Mouse (Mus musculus) midbrain, postnatal 0 days (tissue): ENCODE results near the gene Snrpa. TPM values are rescaled to one million over a fixed set of nuclear protein-coding genes. Genes with fewer than 3 reads are reported as not detected.
A peak's percentile ranks its signal among the peaks of the same experiment; 100 is the strongest.

ENCODE experiments used
- ATAC-seq: fragments of 200-750 bp; cut with Nextera tagmentation; 2 replicates; pipeline ENCODE4 v1.8.0; 2017; ENCODE audit warnings: moderate number of reproducible peaks, mild to moderate bottlenecking, moderate TSS enrichment, moderate library complexity; ENCODE audit not compliant: low FRiP score
- DNase-seq: peaks from one replicate; pipeline ENCODE4 v3.0.0-alpha.2; 2015; ENCODE audit warnings: low spot score
- H3K27ac ChIP-seq: fragments of 300-500 bp; sonication (generic); 2 replicates; pipeline ENCODE4 v1.5.1; 2014; ENCODE audit warnings: low read depth, mild to moderate bottlenecking, low read length, mixed read lengths
- H3K27me3 ChIP-seq: fragments of 300-500 bp; sonication (generic); 2 replicates; pipeline ENCODE4 v1.6.1; 2014; ENCODE audit warnings: low read length, control low read depth, mixed read lengths; ENCODE audit not compliant: insufficient read depth
- H3K36me3 ChIP-seq: fragments of 300-500 bp; sonication (generic); 2 replicates; pipeline ENCODE4 v1.6.1; 2014; ENCODE audit warnings: low read length, control low read depth, mixed read lengths; ENCODE audit not compliant: insufficient read depth
- H3K4me1 ChIP-seq: fragments of 300-500 bp; sonication (generic); 2 replicates; pipeline ENCODE4 v1.6.1; 2014; ENCODE audit warnings: mild to moderate bottlenecking, control low read depth, antibody characterized with exemption, low read length, mixed read lengths; ENCODE audit not compliant: insufficient read depth
- H3K4me2 ChIP-seq: fragments of 300-500 bp; sonication (generic); 2 replicates; pipeline ENCODE4 v1.6.1; 2014; ENCODE audit warnings: low read depth, mild to moderate bottlenecking, low read length, mixed read lengths; ENCODE audit not compliant: poor library complexity, severe bottlenecking
- H3K4me3 ChIP-seq: fragments of 300-500 bp; sonication (generic); 2 replicates; pipeline ENCODE4 v1.5.1; 2014; ENCODE audit warnings: low read depth, mild to moderate bottlenecking, low read length, moderate library complexity
- H3K9ac ChIP-seq: fragments of 300-500 bp; sonication (generic); replicated peaks from 2 replicates; pipeline ENCODE4 v1.6.1; 2014; ENCODE audit warnings: mild to moderate bottlenecking, low read length, moderate library complexity, mixed read lengths; ENCODE audit not compliant: poor library complexity, severe bottlenecking
- H3K9me3 ChIP-seq: fragments of 300-500 bp; sonication (generic); 2 replicates; pipeline ENCODE4 v1.6.1; 2016; ENCODE audit warnings: low read length, control low read depth
- CTCF ChIP-seq: IDR thresholded peaks from 2 replicates; pipeline ENCODE4 v1.5.1; 2016; ENCODE audit warnings: antibody characterized with exemption, mild to moderate bottlenecking
- WGBS: fragments of 180-500 bp; shearing (Covaris S2); extraction: QIAGEN DNeasy Blood & Tissue Kit; methylation state at CpG from one replicate; pipeline ENCODE4 v1.1.7; 2014; 5-methylcytosine and 5-hydroxymethylcytosine counted together
- polyA plus RNA-seq: library from polyadenylated mRNA; unstranded; fragments of >200 nt; fragmentation: Nextera tagmentation; extraction: Ambion mirVana; gene quantifications from 2 replicates; pipeline ENCODE4 v1.2.1, GENCODE M21; 2015
- total RNA-seq: library from RNA; depleted of rRNA; stranded (reverse); fragments of >200 nt; gene quantifications from 2 replicates; pipeline ENCODE4 v1.2.3, GENCODE M21; 2014

Gene Snrpa
- total and polyA plus RNA-seq, 2 experiments from 2014 or later = 142 to 147 TPM

DNA sequence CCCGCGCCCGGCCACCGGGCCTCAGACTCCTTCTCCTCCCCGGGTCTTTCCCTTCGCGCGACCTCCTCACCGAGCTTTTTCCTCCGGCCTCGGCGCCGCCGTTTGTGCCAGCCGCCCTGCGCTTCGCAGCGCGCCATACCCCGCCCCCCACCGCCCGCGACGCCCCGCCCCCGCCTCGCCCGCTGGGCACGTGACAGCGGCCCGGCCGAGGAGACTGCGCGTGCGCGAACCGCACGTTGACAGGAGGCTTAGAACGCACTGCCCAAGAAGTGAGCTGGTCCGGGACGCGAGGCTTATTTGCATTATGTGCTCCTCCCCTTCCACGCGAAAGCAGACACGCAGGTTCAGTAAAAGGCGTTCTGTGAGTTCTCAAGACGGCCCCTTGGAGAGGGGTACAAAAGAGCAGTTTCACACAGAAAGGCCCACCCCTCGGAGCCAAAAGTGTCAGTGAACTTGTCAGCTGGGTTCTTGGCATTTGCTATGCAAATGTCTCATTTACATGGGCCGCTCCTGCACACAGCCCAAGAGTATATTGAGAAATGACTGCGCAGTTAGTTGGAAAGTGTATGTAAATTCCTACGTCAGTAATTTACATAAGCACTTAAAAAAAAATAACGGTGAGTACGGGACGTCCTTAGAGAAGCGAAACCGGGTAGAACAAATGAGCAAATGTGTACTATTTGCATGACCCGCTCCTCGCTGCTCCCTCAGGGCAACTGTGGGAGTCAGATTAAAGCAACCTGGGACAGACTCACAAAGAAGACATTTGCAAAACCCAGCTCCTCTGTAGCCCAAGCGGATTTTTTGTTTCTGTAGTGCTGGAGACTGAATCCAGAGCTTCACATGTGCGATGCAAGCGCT lies 29.2 kb downstream of the Snrpa start, which contains the start of gene Egln2:
Gene Egln2 (minus strand): TSS at position 189 of the 861 bp plus-strand sequence.
- H3K9ac ChIP-seq = peak within 1 kb of the TSS; percentile 94
- WGBS = 1% methylated on average over 60 of the region's 61 CpGs

DNA sequence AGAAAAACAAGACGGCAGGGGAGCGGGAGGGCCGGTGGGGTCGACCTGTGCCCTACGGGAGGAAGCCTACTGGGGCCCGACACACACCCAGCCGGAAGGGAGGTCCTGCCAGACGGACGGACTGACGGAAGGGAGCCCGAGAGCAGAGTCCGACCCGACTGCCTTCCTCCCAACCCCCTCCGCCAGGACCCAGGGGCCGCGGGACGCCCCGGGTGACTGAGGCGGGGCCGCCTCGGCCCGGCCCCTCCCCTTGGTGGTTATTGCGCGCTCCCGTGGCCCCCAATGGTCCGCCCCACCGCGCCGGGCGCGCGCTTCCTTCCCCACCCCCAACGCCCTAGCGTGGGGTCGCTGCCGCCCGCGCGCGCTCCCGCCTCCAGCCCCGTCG lies 29.9 kb downstream of the Snrpa start:
- Histone ChIP-seq H3K9me3 (no peaks in the 10 kb centered on the region), H3K27ac (peak overlapping the region; percentile 96), H3K4me2 (peak overlapping the region; percentile 69), H3K9ac (peak overlapping the region; percentile 94), H3K36me3 (peaks cover 13% of the 10 kb centered on the region), H3K27me3 (no peaks in the 10 kb centered on the region), H3K4me1 (peaks cover 25% of the 10 kb centered on the region), H3K4me3 (peak overlapping the region; percentile 82)
- peak; percentile 67 for ATAC-seq
- under 1% methylated on average over 20 of the region's 43 CpGs for WGBS
- peak; percentile 78 for DNase-seq
- TF ChIP-seq CTCF = no peak

More for the DNA sequence above, 29.2 kb downstream of the Snrpa start, which contains the start of gene Egln2:
- H3K9me3 ChIP-seq = no peaks in the 10 kb centered on the region
- H3K27ac ChIP-seq = peak within 1 kb of the TSS; percentile 96
- no peak for TF ChIP-seq CTCF
- DNase-seq (peak; percentile 94), ATAC-seq (peak; percentile 83)
- H3K4me2 ChIP-seq = peak within 1 kb of the TSS; percentile 69
- peaks cover 25% of the 10 kb centered on the region for H3K4me1 ChIP-seq
- peak within 1 kb of the TSS; percentile 82 for H3K4me3 ChIP-seq
- no peaks in the 10 kb centered on the region for H3K27me3 ChIP-seq
- peaks cover 14% of the 10 kb centered on the region; the same call in 1 of the 2 replicates for H3K36me3 ChIP-seq

DNA sequence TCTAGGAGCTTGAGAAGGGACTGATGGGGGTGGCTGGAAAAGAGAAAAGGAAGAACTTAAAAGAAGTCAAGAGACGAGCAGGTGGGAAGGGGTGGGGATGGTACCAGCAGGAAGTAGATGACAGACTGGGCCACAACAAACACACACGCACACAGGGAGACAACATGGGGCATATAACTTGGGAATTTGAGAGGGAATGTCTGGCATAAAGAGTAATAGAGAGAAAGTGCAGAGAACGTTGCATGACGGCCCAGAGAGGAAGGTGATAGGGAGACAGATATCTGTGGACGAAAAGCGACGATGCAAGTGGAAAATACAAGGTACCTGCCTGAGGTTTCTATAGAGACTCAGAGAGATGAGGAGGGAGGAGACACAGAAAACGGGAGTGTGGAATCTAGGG lies 30.4 kb downstream of the Snrpa start:
- no peak for TF ChIP-seq CTCF
- Histone ChIP-seq H3K9me3 (no peaks in the 10 kb centered on the region), H3K4me3 (peak overlapping the region; percentile 82), H3K27ac (peak overlapping the region; percentile 96), H3K4me2 (peak overlapping the region; percentile 69), H3K36me3 (peaks cover 8% of the 10 kb centered on the region), H3K9ac (peak overlapping the region; percentile 94), H3K4me1 (peaks cover 25% of the 10 kb centered on the region), H3K27me3 (no peaks in the 10 kb centered on the region)
- ATAC-seq (no peak), DNase-seq (no peak)
- 2% methylated on average over 8 of the region's 8 CpGs for WGBS

DNA sequence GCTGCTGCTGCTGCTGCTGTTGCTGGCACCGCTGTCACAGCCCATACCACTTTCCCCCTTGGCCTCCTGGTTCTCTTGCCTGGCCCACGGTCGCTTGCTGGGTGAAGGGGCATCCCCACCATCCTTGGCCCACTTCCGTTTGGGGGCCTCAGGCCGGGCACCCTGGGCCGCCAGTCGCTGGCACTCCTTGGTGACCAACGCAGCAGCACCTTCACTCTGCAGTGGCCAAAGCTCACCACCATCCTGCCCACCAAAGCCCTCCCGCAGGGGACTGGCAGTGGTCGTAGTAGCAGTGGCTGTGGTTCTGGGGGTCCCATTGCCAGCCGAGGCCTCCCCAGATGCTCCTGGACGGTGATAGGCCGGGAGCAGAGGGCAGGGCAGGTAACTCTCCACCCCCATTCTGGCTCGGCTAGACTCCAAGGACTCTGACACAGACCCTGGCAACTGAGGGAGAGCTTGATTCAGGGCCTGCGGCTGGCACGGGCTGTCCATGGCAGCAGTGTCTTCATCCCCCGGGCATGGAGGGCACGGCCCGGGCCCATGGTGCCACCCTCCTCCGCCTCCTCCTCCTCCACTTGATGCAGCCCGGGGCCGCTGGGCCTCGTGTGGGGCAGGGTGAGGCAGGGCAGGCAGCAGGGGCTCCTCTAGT lies 30.9 kb downstream of the Snrpa start:
- Histone ChIP-seq H3K4me1 (peaks cover 27% of the 10 kb centered on the region), H3K9ac (peak overlapping the region; percentile 94), H3K27ac (no peak overlapping the region), H3K36me3 (peaks cover 8% of the 10 kb centered on the region), H3K9me3 (no peaks in the 10 kb centered on the region), H3K27me3 (no peaks in the 10 kb centered on the region), H3K4me3 (peak overlapping the region; percentile 82), H3K4me2 (peak overlapping the region; percentile 69)
- DNase-seq (no peak), ATAC-seq (0 out of 2 replicates have a peak, but pooled peaks have one; percentile 3)
- 73% methylated on average over 23 of the region's 23 CpGs for WGBS
- TF ChIP-seq CTCF = no peak

DNA sequence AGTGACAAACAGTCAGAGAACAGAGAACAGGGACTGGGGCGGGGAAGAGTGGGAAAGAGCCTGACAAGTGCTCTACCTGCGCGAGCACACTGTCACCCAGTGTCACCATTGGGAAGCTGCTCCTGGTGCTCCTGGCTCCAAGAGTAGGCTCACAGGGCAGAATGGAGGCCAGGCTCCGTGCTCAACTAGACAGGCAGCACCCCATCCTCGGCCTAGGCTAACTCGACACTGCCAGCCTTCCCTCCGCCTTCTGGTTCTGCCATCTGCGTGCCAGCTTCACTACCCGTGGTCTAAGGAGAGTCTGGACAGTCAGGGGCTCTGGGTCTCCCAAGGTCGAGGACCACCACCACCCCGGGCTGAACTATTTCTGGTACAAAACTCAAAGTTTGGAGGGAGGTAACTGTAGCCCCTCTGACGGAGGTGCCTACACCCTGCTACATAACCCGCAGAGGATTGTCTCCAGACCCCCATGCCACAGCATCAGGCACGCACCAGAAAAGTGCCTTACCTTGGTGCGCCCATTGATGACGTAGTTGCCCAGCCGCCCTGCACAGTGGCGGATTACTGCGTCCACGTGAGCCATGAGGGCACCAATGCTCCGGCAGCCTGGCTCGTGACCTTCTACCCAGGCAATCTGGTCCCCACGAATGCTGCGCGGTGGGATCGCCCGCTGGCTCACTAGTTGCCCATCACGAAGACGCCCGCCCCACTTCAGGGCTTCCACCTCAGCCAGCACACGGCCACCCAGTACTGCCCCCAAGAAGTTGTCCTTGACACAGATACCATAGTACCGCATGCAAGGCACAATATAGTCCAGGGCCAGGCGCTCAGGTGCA lies 31.7 kb downstream of the Snrpa start:
- no peak for TF ChIP-seq CTCF
- H3K9ac ChIP-seq = peak overlapping the region; percentile 29; the same call in 1 of the 2 replicates
- peaks cover 29% of the 10 kb centered on the region for H3K4me1 ChIP-seq
- peak overlapping the region; percentile 69 for H3K4me2 ChIP-seq
- no peak overlapping the region for H3K27ac ChIP-seq
- H3K9me3 ChIP-seq = no peaks in the 10 kb centered on the region
- no peak for ATAC-seq
- peak overlapping the region; percentile 12 for H3K4me3 ChIP-seq
- peaks cover 8% of the 10 kb centered on the region for H3K36me3 ChIP-seq
- no peaks in the 10 kb centered on the region for H3K27me3 ChIP-seq
- DNase-seq = no peak
- 80% methylated on average over 33 of the region's 33 CpGs for WGBS
